Mouse (Mus musculus) embryonic fibroblast, embryonic 13.5 days (primary cell): ENCODE measurements around the gene Foxn3. TPM values are rescaled to one million over a fixed set of nuclear protein-coding genes. Genes with fewer than 3 reads are reported as not detected.
A peak's percentile ranks its signal among the peaks of the same experiment; 100 is the strongest.

Source experiments
- H3K27ac ChIP-seq: 2 replicates; pipeline ENCODE4 v1.5.1; 2012; ENCODE audit warnings: low read length, control low read depth, inconsistent platforms; ENCODE audit not compliant: insufficient read depth
- H3K4me1 ChIP-seq: 2 replicates; pipeline ENCODE4 v1.6.1; 2011; ENCODE audit warnings: low read length; ENCODE audit not compliant: control insufficient read depth, insufficient read depth
- H3K4me3 ChIP-seq: 2 replicates; pipeline ENCODE4 v1.5.1; 2011; ENCODE audit warnings: mild to moderate bottlenecking, control low read depth, low read length; ENCODE audit not compliant: insufficient read depth
- CTCF ChIP-seq: IDR thresholded peaks from 2 replicates; pipeline ENCODE4 v1.5.1; 2011; ENCODE audit warnings: mild to moderate bottlenecking, control low read depth, low read length, moderate library complexity, borderline replicate concordance; ENCODE audit not compliant: insufficient read depth
- POLR2A ChIP-seq: IDR thresholded peaks from 2 replicates; pipeline ENCODE4 v1.6.1; 2011; ENCODE audit warnings: low read depth, mild to moderate bottlenecking, control low read depth, low read length, moderate library complexity
- polyA plus RNA-seq: library from polyadenylated mRNA; stranded (reverse); fragments of >200 nt; gene quantifications from 2 replicates; pipeline ENCODE4 v1.2.4, GENCODE M21; 2011; ENCODE audit warnings: low read depth; ENCODE audit not compliant: missing spikeins, insufficient read length

Foxn3 gene
- polyA plus RNA-seq, 1 experiment: 59.0 TPM

DNA sequence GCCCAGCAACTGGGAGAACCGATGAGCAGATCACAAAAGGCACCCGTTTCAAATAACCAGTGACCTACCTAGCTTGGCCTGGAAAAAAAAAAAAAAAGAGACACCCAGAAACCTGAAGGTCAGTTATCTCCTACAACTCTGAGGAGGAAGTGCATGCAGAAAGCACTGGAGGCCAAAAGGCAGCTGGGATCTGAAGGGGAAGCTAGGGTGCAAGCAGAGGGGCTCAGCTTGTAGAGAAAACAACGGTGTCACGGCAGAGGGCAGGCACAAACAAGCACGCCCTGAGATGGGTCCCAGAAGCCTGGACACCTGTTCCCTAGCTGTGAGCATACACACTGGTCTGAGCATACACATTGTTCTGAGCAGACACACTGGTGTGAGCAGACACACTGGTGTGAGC, 253.4 kb downstream of the Foxn3 start:
- no peak overlapping the region for H3K4me3 ChIP-seq
- H3K27ac ChIP-seq: no peak overlapping the region
- peaks cover 11% of the 10 kb centered on the region; the same call in 1 of the 2 replicates for H3K4me1 ChIP-seq
- TF ChIP-seq POLR2A (no peak), CTCF (no peak)

DNA sequence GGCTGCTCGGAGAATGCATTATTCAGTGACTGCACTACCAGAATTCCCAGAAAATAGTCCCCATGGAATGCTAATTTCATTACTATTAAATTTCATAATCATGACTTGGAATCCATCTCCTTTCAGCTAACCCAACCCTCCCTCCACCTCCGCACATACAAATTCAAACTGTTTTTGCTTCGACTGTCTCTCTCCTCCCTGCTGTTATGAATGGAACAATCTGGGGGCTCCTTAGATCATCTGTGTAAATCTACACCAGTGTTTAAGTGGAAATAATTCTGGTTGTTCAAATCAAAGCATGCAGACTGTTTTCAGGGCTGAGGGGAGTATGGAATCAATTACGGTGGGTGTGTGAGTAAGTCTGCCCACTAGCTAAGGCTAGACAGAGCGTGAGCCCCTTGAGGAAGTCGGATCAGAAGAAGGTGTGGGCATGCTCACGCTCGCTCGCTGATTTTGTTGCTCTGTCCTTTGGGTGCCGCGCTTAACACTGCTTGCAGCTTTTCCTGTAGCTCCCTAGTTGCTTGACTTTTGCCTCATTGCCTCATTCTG, 254.8 kb downstream of the Foxn3 start:
- TF ChIP-seq CTCF (no peak), POLR2A (no peak)
- Histone ChIP-seq H3K4me1 (peaks cover 11% of the 10 kb centered on the region; the same call in 1 of the 2 replicates), H3K4me3 (no peak overlapping the region), H3K27ac (peak overlapping the region; percentile 56)

DNA sequence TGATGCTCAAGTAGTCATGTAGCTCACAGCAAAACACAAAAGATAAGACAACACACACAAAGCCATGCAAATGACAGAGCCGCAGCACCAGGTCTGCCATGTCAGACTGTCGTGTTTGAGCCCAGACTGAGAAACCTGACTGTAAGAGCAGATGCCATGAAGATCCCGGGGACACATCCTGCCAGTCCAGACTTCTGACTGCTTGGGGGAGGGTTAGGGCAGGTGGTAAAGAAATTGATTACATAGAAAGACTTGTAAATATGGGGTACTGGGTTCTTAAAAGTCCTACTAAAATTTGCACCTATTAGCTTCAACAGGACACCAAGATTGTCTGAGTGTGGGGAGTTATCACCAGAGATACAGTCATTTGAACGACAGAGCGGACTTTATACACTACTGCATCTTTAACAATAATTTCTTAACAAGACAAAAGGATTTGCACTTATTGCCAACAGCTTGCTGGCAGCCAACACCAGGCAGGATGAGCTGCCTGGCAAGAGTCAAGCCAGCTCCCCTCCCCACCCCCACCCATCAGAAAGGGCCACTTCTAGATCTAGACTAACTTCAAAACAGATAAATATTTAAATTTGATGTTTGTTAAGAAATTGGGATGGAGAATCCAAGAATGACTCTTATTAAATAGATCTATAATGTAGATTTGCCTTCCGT, 256.7 kb downstream of the Foxn3 start:
- H3K27ac ChIP-seq: no peak overlapping the region
- peaks cover 11% of the 10 kb centered on the region; the same call in 1 of the 2 replicates for H3K4me1 ChIP-seq
- no peak overlapping the region for H3K4me3 ChIP-seq
- TF ChIP-seq POLR2A: no peak
- TF ChIP-seq CTCF: no peak

DNA sequence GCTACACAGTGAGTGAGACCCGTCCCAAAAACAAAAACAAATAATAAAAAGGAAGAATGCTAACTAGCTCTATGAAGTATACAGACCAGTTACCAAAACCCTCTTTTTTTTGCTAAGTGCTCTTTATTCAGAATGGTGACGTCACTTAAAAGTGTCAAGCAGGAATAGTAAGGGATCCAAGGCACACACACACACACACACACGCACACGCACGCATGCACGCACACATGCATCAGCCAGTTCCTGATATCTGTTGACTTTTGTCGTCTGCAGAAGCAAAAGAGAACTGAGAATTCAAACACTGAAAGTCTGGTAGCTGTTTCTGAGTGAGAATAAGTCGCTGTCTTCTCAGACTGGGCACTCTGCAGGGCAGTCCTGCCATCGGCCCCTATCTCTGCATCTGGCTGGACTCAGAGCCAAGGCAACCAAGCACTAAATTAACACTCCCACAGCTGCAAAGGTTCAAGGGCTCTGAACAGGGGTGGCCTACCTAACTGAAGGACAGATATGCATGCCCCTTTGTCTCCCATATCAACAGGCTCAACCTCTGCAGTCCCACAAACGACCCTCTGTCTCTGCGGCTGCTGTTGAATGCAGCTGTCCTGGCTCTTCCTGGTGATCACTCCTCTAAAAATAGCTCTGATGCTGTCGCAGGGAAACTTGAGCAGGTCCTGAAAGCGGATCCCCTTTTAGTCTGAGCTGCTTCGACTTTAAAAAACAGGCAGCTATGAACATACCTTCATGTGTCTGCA, 257.4 kb downstream of the Foxn3 start:
- Histone ChIP-seq H3K4me1 (peaks cover 11% of the 10 kb centered on the region; the same call in 1 of the 2 replicates), H3K27ac (no peak overlapping the region), H3K4me3 (no peak overlapping the region)
- no peak for TF ChIP-seq POLR2A
- TF ChIP-seq CTCF: no peak

DNA sequence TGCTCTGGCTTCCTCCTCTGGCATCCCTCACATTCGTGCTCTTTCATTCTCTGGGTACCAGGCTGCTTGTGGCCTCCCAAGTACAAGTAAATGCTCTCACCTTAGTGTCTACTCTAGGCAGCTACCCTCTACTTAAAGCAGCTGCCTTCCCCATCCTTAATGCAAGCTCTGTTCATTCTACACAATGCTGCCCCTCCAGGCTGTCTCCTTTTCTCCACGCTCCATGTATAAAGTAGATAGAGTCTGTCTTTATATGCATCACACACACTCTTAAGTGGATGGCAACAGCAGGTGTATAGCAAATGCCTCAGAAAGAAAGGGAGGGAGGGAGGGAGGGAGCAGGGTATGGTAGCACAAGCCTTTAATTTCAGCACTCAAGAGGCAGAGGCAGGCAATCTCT, 258.1 kb downstream of the Foxn3 start:
- Histone ChIP-seq H3K4me1 (peaks cover 11% of the 10 kb centered on the region; the same call in 1 of the 2 replicates), H3K27ac (no peak overlapping the region)

DNA sequence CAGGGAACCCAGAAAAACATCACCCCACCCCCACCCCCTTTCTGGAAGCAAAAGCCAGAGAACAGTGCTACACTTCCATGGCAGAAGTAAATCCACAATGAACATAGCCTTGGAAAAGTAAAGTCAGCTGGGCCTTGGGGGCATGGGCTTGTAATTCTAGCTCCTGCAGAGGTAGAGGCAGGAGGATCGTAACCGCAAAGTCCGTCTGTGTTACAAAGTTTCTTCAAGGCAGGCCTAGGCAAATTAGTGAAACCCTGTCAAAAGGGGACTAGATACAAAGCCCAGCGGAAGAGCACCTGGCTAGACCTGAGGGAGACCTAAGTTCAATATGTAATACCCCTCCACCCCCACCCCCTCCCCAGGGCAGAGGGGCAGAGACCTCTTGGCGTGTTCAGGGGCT, 259.3 kb downstream of the Foxn3 start:
- H3K4me3 ChIP-seq: no peak overlapping the region
- H3K27ac ChIP-seq: no peak overlapping the region
- TF ChIP-seq POLR2A: no peak
- no peak for TF ChIP-seq CTCF
- H3K4me1 ChIP-seq: peaks cover 11% of the 10 kb centered on the region; the same call in 1 of the 2 replicates

More for the DNA sequence above, 258.1 kb downstream of the Foxn3 start:
- H3K4me3 ChIP-seq: no peak overlapping the region
- TF ChIP-seq CTCF (no peak), POLR2A (no peak)

DNA sequence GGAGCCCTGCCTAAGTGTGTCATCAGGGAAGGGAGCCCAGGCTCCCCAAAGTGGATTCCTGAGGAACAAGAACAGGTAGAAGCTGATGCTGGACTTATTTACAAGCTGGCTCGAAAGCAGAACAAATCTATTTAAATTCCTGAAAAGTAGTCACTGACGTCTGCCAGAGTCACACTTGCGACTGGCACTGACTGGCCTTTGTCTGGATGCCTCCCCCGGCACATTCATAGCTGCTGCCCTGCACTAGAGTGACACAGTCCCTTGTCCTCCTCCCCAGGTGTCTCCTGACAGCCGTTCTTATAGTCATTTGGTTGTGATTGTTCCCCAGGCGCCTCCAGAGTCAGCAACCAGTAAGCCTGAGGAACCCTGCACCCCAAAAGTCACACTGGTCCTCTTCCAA, 259.8 kb downstream of the Foxn3 start:
- Histone ChIP-seq H3K27ac (no peak overlapping the region), H3K4me1 (peaks cover 7% of the 10 kb centered on the region; the same call in 1 of the 2 replicates), H3K4me3 (no peak overlapping the region)
- TF ChIP-seq POLR2A (no peak), CTCF (no peak)

DNA sequence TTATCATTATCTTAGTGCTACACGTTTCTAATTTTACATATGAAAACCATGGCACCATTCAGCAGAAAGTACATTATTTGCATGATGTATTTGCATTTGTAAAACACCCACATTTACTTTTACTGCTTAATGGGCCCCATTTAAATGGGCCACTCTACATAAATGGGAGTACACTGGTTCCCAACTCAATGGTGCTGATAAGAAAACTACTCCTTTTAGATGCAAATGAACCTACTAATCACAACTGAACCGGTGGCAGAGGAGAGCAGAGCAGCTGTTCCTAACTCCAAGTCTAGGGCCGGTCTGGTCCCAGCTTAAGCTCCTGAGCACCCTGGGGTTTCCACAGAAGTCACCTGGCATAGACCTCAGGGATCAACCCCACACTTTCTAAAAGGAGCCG, 263.5 kb downstream of the Foxn3 start:
- Histone ChIP-seq H3K4me3 (no peak overlapping the region), H3K27ac (no peak overlapping the region), H3K4me1 (peaks cover 5% of the 10 kb centered on the region)
- TF ChIP-seq POLR2A (no peak), CTCF (no peak)

DNA sequence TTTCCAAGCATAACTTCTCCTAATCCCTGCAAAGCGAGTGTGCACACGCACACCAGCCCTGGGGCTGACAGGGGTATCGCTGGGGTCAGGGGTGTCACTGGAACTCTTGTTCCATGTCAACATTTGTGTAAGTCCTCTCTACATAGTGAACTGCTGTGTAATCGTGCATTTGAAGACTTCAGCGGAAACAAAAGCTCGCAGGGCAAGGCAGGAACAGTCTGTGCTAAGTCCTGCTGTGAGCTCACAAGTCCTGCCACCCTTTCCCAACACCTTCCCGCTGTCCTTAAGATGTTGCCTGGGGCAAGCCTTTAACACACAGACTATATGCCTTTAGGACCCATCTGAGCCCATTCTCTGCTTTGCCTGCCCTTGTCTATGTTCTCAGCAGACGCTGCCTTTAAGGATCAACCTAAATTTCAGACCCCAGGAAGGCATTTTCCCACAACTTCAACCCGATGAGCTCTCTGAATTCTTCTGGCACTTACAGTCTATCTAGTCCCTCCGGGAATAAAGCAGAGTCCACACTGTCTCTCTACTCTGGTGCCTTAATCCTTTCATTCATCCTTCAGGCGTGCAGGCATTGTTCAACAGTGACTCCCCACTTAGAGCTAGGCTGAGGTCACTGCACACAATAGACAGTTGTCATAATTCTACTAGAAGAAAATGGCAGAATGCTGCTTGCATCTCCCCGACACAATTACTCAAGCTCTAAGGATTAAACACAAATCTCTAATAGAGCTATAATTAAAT, 264.4 kb downstream of the Foxn3 start:
- no peak for TF ChIP-seq CTCF
- TF ChIP-seq POLR2A: no peak
- no peak overlapping the region for H3K27ac ChIP-seq
- H3K4me1 ChIP-seq: peaks cover 5% of the 10 kb centered on the region
- no peak overlapping the region for H3K4me3 ChIP-seq

DNA sequence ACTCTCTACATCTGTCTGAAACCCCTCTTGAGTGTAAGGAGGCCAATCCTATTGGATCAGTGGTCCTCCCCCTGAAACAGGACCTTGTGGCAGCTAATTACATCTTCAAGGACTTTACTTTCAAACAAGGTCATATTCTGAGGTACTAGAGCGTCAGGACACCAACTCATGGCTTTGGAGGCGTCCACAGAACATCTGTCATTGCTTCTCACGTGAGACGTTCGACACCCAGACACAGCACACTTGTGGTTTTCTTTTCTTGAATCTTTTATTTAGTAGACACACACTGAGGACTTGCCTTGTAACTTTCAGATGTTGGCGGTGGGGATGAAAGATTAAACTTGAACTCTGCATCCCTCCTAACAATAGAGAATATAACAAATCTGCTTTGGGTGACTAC, 265.1 kb downstream of the Foxn3 start:
- H3K4me3 ChIP-seq: no peak overlapping the region
- peaks cover 5% of the 10 kb centered on the region for H3K4me1 ChIP-seq

More for the DNA sequence above, 265.1 kb downstream of the Foxn3 start:
- TF ChIP-seq POLR2A (no peak), CTCF (no peak)
- H3K27ac ChIP-seq: no peak overlapping the region
